Mouse (Mus musculus): Measurements from ENCODE around the gene Tesk2. TPM values are rescaled to one million over a fixed set of nuclear protein-coding genes. Genes with fewer than 3 reads are reported as not detected.

The Tesk2 gene
- total and polyA plus RNA-seq, 3 experiments: 3.5 to 7.0 (median 5.8) TPM

- no peaks in the 10 kb centered on the region for H3K27me3 ChIP-seq (replicated peaks)
Measured at GRCm38 (mm10) chr4:116776391-116776790, 55.6 kb downstream of the Tesk2 start.

GRCm38 (mm10) chr4:116777079-116777478 is 56.3 kb downstream of the Tesk2 start:
- Histone ChIP-seq H3K4me2 (ENCODE audit: insufficient read depth, low read depth, poor library complexity, severe bottlenecking) (no peak overlapping the region), H3K9me3 (replicated peaks; ENCODE audit: low read length) (no peaks in the 10 kb centered on the region), H3K9ac (ENCODE audit: insufficient read depth, low read depth) (no peak overlapping the region), H3K27ac (ENCODE audit: insufficient read depth, low read depth) (no peak overlapping the region), H3K27me3 (replicated peaks) (no peaks in the 10 kb centered on the region), H3K4me1 (ENCODE audit: control insufficient read depth in 1 of 2, insufficient read depth in 2 of 2) (peaks cover 0 to 18% of the 10 kb centered on the region in 2 experiments; a peak in 2 of 4 replicates), H3K79me2 (replicated peaks; ENCODE audit: control insufficient read depth, extremely low read depth, insufficient read depth, poor library complexity, severe bottlenecking) (no peaks in the 10 kb centered on the region), H3K4me3 (replicated peaks in 1 of 3; ENCODE audit: low read depth in 2 of 3, low read length in 2 of 3, poor library complexity in 1 of 3) (no peak overlapping the region), H3K36me3 (replicated peaks in 1 of 2; ENCODE audit: control insufficient read depth in 1 of 2, insufficient read depth in 1 of 2, low read length in 1 of 2) (no peaks in the 10 kb centered on the region)
- dilution Hi-C loops (cut with MboI; ENCODE audit: extremely low pct_ligation_motif_present, extremely low pct_unique_long_range_greater_than_20kb, low sequenced_read_pairs): no loop called here
- TF ChIP-seq GABPA (IDR thresholded peaks at IDR 0.05; ENCODE audit: insufficient replicate concordance, low read depth, low read length): no peak
- no peak for TF ChIP-seq CHD2 (IDR thresholded peaks at IDR 0.05; ENCODE audit: low read length)
- TF ChIP-seq MAZ (IDR thresholded peaks at IDR 0.05; ENCODE audit: low read depth, low read length): no peak
- TF ChIP-seq CTCF (conservative IDR thresholded peaks at IDR 0.05 in 1 of 2, IDR thresholded peaks at IDR 0.05 in 1 of 2; ENCODE audit: low read depth in 2 of 2, low read length in 2 of 2): no peak
- no peak for TF ChIP-seq NRF1 (IDR thresholded peaks at IDR 0.05; ENCODE audit: low read depth, low read length)
- in situ Hi-C loops (cut with MboI; ENCODE audit: low pct_ligation_motif_present, low pct_unique_long_range_greater_than_20kb, low sequenced_read_pairs): no loop called here
- DNase-seq (ENCODE audit: extremely low read depth): no peak

More at GRCm38 (mm10) chr4:116776391-116776790, 55.6 kb downstream of the Tesk2 start:
- DNase-seq (ENCODE audit: extremely low read depth): no peak
- in situ Hi-C loops (cut with MboI; ENCODE audit: low pct_ligation_motif_present, low pct_unique_long_range_greater_than_20kb, low sequenced_read_pairs): no loop called here
- H3K9me3 ChIP-seq (replicated peaks; ENCODE audit: low read length): no peaks in the 10 kb centered on the region
- H3K36me3 ChIP-seq (replicated peaks in 1 of 2; ENCODE audit: control insufficient read depth in 1 of 2, insufficient read depth in 1 of 2, low read length in 1 of 2): no peaks in the 10 kb centered on the region
- dilution Hi-C loops (cut with MboI; ENCODE audit: extremely low pct_ligation_motif_present, extremely low pct_unique_long_range_greater_than_20kb, low sequenced_read_pairs): no loop called here
- no peak for TF ChIP-seq MAFK (IDR thresholded peaks at IDR 0.05; ENCODE audit: insufficient replicate concordance, low read length)
- no peak for TF ChIP-seq JUN (IDR thresholded peaks at IDR 0.05; ENCODE audit: insufficient read depth, low read depth, low read length)
- TF ChIP-seq CTCF (conservative IDR thresholded peaks at IDR 0.05 in 1 of 2, IDR thresholded peaks at IDR 0.05 in 1 of 2; ENCODE audit: low read depth in 2 of 2, low read length in 2 of 2): peak in 1 of 2 experiments; percentile 39; a peak in 2 of 4 replicates
- TF ChIP-seq RAD21 (IDR thresholded peaks at IDR 0.05; ENCODE audit: low read depth, low read length): peak; percentile 29
- no peak for TF ChIP-seq ZNF384 (IDR thresholded peaks at IDR 0.05; ENCODE audit: low read depth, low read length)
- TF ChIP-seq KAT2A (IDR thresholded peaks at IDR 0.05; ENCODE audit: insufficient replicate concordance, low read length): no peak
- H3K79me2 ChIP-seq (replicated peaks; ENCODE audit: control insufficient read depth, extremely low read depth, insufficient read depth, poor library complexity, severe bottlenecking): no peaks in the 10 kb centered on the region
- no peak overlapping the region for H3K27ac ChIP-seq (ENCODE audit: insufficient read depth, low read depth)
- H3K9ac ChIP-seq (ENCODE audit: insufficient read depth, low read depth): no peak overlapping the region
- no peak overlapping the region for H3K4me3 ChIP-seq (replicated peaks in 1 of 3; ENCODE audit: low read depth in 2 of 3, low read length in 2 of 3, poor library complexity in 1 of 3)
- peaks cover 0 to 15% of the 10 kb centered on the region in 2 experiments; a peak in 2 of 4 replicates for H3K4me1 ChIP-seq (ENCODE audit: control insufficient read depth in 1 of 2, insufficient read depth in 2 of 2)
- H3K4me2 ChIP-seq (ENCODE audit: insufficient read depth, low read depth, poor library complexity, severe bottlenecking): no peak overlapping the region

GRCm38 (mm10) chr4:116780541-116780940 is 59.8 kb downstream of the Tesk2 start:
- in situ Hi-C loops (cut with MboI; ENCODE audit: low pct_ligation_motif_present, low pct_unique_long_range_greater_than_20kb, low sequenced_read_pairs) (no loop called here), dilution Hi-C loops (cut with MboI; ENCODE audit: extremely low pct_ligation_motif_present, extremely low pct_unique_long_range_greater_than_20kb, low sequenced_read_pairs) (no loop called here)
- H3K27ac ChIP-seq (ENCODE audit: insufficient read depth, low read depth): no peak overlapping the region
- H3K9me3 ChIP-seq (replicated peaks; ENCODE audit: low read length): no peaks in the 10 kb centered on the region
- peaks cover 0 to 18% of the 10 kb centered on the region in 2 experiments; a peak in 2 of 4 replicates for H3K4me1 ChIP-seq (ENCODE audit: control insufficient read depth in 1 of 2, insufficient read depth in 2 of 2)
- no peak overlapping the region for H3K4me2 ChIP-seq (ENCODE audit: insufficient read depth, low read depth, poor library complexity, severe bottlenecking)
- H3K27me3 ChIP-seq (replicated peaks): no peaks in the 10 kb centered on the region
- no peak overlapping the region for H3K9ac ChIP-seq (ENCODE audit: insufficient read depth, low read depth)
- no peak for TF ChIP-seq MYC (IDR thresholded peaks at IDR 0.05; ENCODE audit: low read depth, low read length)
- no peak for TF ChIP-seq POLR2AphosphoS2 (IDR thresholded peaks at IDR 0.05; ENCODE audit: low read depth, low read length)
- TF ChIP-seq USF1 (IDR thresholded peaks at IDR 0.05; ENCODE audit: low read depth, low read length): no peak
- TF ChIP-seq IRF4 (IDR thresholded peaks at IDR 0.05; ENCODE audit: low read depth, low read length): no peak
- no peak for TF ChIP-seq JUND (conservative IDR thresholded peaks at IDR 0.05; ENCODE audit: low read depth, low read length)
- TF ChIP-seq TBP (conservative IDR thresholded peaks at IDR 0.05; ENCODE audit: low read depth, low read length): no peak
- no peak for TF ChIP-seq ZKSCAN1 (IDR thresholded peaks at IDR 0.05; ENCODE audit: borderline replicate concordance, low read depth, low read length)
- no peak for TF ChIP-seq CHD1 (IDR thresholded peaks at IDR 0.05; ENCODE audit: low read depth, low read length)
- no peak for TF ChIP-seq ETS1 (conservative IDR thresholded peaks at IDR 0.05; ENCODE audit: low read depth, low read length)
- TF ChIP-seq KAT2A (IDR thresholded peaks at IDR 0.05; ENCODE audit: insufficient replicate concordance, low read length): no peak
- no peaks in the 10 kb centered on the region for H3K36me3 ChIP-seq (replicated peaks in 1 of 2; ENCODE audit: control insufficient read depth in 1 of 2, insufficient read depth in 1 of 2, low read length in 1 of 2)
- H3K79me2 ChIP-seq (replicated peaks; ENCODE audit: control insufficient read depth, extremely low read depth, insufficient read depth, poor library complexity, severe bottlenecking): no peaks in the 10 kb centered on the region
- DNase-seq (ENCODE audit: extremely low read depth): no peak
- H3K4me3 ChIP-seq (replicated peaks in 1 of 3; ENCODE audit: low read depth in 2 of 3, low read length in 2 of 3, poor library complexity in 1 of 3): no peak overlapping the region
